Mouse (Mus musculus) midbrain, embryonic 16.5 days (tissue): ENCODE results near the gene Vwa7. TPM values are rescaled to one million over a fixed set of nuclear protein-coding genes. Genes with fewer than 3 reads are reported as not detected.

ENCODE experiments used
- ATAC-seq: fragments of 200-750 bp; cut with Nextera tagmentation; 2 replicates; pipeline ENCODE4 v1.8.0; 2017; ENCODE audit warnings: moderate TSS enrichment
- H3K27ac ChIP-seq: fragments of 300-500 bp; sonication (generic); 2 replicates; pipeline ENCODE4 v1.5.1; 2014; ENCODE audit warnings: mild to moderate bottlenecking, low read length, mixed read lengths
- H3K27me3 ChIP-seq: fragments of 300-500 bp; sonication (generic); 2 replicates; pipeline ENCODE4 v1.6.1; 2014; ENCODE audit warnings: low read depth, low read length, mixed read lengths; ENCODE audit not compliant: control insufficient read depth, insufficient read depth
- H3K36me3 ChIP-seq: fragments of 300-500 bp; sonication (generic); 2 replicates; pipeline ENCODE4 v1.6.1; 2014; ENCODE audit warnings: mild to moderate bottlenecking, low read length, moderate library complexity, mixed read lengths; ENCODE audit not compliant: control insufficient read depth, insufficient read depth
- H3K4me1 ChIP-seq: fragments of 300-500 bp; sonication (generic); 2 replicates; pipeline ENCODE4 v1.6.1; 2014; ENCODE audit warnings: mild to moderate bottlenecking, low read length, mixed read lengths; ENCODE audit not compliant: control insufficient read depth, insufficient read depth
- H3K4me2 ChIP-seq: fragments of 300-500 bp; sonication (generic); 2 replicates; pipeline ENCODE4 v1.6.1; 2014; ENCODE audit warnings: mild to moderate bottlenecking, low read length, mixed read lengths
- H3K4me3 ChIP-seq: fragments of 300-500 bp; sonication (generic); 2 replicates; pipeline ENCODE4 v1.5.1; 2014; ENCODE audit warnings: low read depth, mild to moderate bottlenecking, low read length, moderate library complexity, mixed read lengths
- H3K9ac ChIP-seq: fragments of 300-500 bp; sonication (generic); 2 replicates; pipeline ENCODE4 v1.6.1; 2014; ENCODE audit warnings: low read depth, low read length, mixed read lengths
- H3K9me3 ChIP-seq: fragments of 300-500 bp; sonication (generic); replicated peaks from 2 replicates; pipeline ENCODE4 v1.6.1; 2014; ENCODE audit warnings: mild to moderate bottlenecking, low read length, mixed read lengths; ENCODE audit not compliant: control insufficient read depth, poor library complexity, severe bottlenecking
- WGBS: fragments of 180-500 bp; shearing (Covaris S2); extraction: QIAGEN DNeasy Blood & Tissue Kit; methylation state at CpG from one replicate; pipeline ENCODE4 v1.1.7; 2014; 5-methylcytosine and 5-hydroxymethylcytosine counted together
- polyA plus RNA-seq: library from polyadenylated mRNA; unstranded; fragments of >200 nt; fragmentation: Nextera tagmentation; extraction: Ambion mirVana; gene quantifications from 2 replicates; pipeline ENCODE4 v1.2.1, GENCODE M21; 2015

Vwa7 gene
- polyA plus RNA-seq, 1 experiment from 2014 or later = 0.26 TPM

GRCm38 (mm10) chr17:35023221-35023620 is 6.8 kb downstream of the Vwa7 start:
- no peaks in the 10 kb centered on the region; the same call in 1 of the 2 replicates for H3K4me1 ChIP-seq
- no peak overlapping the region for H3K9ac ChIP-seq
- 82% methylated on average over 5 of the region's 5 CpGs for WGBS
- no peak overlapping the region for H3K4me2 ChIP-seq
- no peak overlapping the region for H3K27ac ChIP-seq
- H3K36me3 ChIP-seq = no peaks in the 10 kb centered on the region
- no peak for ATAC-seq
- H3K9me3 ChIP-seq = no peaks in the 10 kb centered on the region
- H3K27me3 ChIP-seq = no peaks in the 10 kb centered on the region
- H3K4me3 ChIP-seq = no peak overlapping the region

- Histone ChIP-seq H3K4me2 (no peak overlapping the region), H3K4me1 (no peaks in the 10 kb centered on the region; the same call in 1 of the 2 replicates), H3K27ac (no peak overlapping the region), H3K4me3 (no peak overlapping the region), H3K9ac (no peak overlapping the region), H3K36me3 (no peaks in the 10 kb centered on the region), H3K9me3 (no peaks in the 10 kb centered on the region), H3K27me3 (no peaks in the 10 kb centered on the region)
- 84% methylated on average over 4 of the region's 4 CpGs for WGBS
- ATAC-seq = no peak
Measured at GRCm38 (mm10) chr17:35023756-35024155, 7.4 kb downstream of the Vwa7 start.

- no peaks in the 10 kb centered on the region for H3K27me3 ChIP-seq
- H3K9me3 ChIP-seq = no peaks in the 10 kb centered on the region
- 84% methylated on average over 12 of the region's 13 CpGs for WGBS
- H3K4me2 ChIP-seq = no peak overlapping the region
- no peaks in the 10 kb centered on the region for H3K36me3 ChIP-seq
- H3K27ac ChIP-seq = no peak overlapping the region
- no peak for ATAC-seq
- H3K9ac ChIP-seq = no peak overlapping the region
- H3K4me1 ChIP-seq = no peaks in the 10 kb centered on the region; the same call in 1 of the 2 replicates
- H3K4me3 ChIP-seq = no peak overlapping the region
Measured at GRCm38 (mm10) chr17:35024261-35024660, 7.9 kb downstream of the Vwa7 start.

- H3K9ac ChIP-seq = no peak overlapping the region
- no peaks in the 10 kb centered on the region; the same call in 1 of the 2 replicates for H3K4me1 ChIP-seq
- 65% methylated on average over 8 of the region's 10 CpGs for WGBS
- H3K36me3 ChIP-seq = no peaks in the 10 kb centered on the region
- no peak overlapping the region for H3K27ac ChIP-seq
- no peak for ATAC-seq
- no peak overlapping the region for H3K4me2 ChIP-seq
- H3K4me3 ChIP-seq = no peak overlapping the region
- no peaks in the 10 kb centered on the region for H3K9me3 ChIP-seq
- H3K27me3 ChIP-seq = no peaks in the 10 kb centered on the region
Measured at GRCm38 (mm10) chr17:35024691-35025488, 8.5 kb downstream of the Vwa7 start.

GRCm38 (mm10) chr17:35026206-35026605 is 9.8 kb downstream of the Vwa7 start:
- Histone ChIP-seq H3K4me3 (no peak overlapping the region), H3K27ac (no peak overlapping the region), H3K36me3 (no peaks in the 10 kb centered on the region), H3K9ac (no peak overlapping the region), H3K4me1 (no peaks in the 10 kb centered on the region; the same call in 1 of the 2 replicates), H3K4me2 (no peak overlapping the region), H3K27me3 (no peaks in the 10 kb centered on the region), H3K9me3 (no peaks in the 10 kb centered on the region)
- 92% methylated on average over 5 of the region's 5 CpGs for WGBS
- ATAC-seq = no peak

- Histone ChIP-seq H3K4me3 (no peak within 1 kb of the TSS), H3K27me3 (no peaks in the 10 kb centered on the region), H3K36me3 (no peaks in the 10 kb centered on the region), H3K9me3 (no peaks in the 10 kb centered on the region), H3K9ac (peak within 1 kb of the TSS; percentile 10; the same call in 1 of the 2 replicates), H3K27ac (no peak within 1 kb of the TSS), H3K4me1 (no peaks in the 10 kb centered on the region; the same call in 1 of the 2 replicates), H3K4me2 (no peak within 1 kb of the TSS)
- peak; percentile 46 for ATAC-seq
- WGBS = 21% methylated on average over 13 of the region's 13 CpGs
Measured at GRCm38 (mm10) chr17:35027277-35028068, 11.1 kb downstream of the Vwa7 start, which contains the start of gene Sapcd1. Gene Sapcd1 (minus strand): TSS chr17:35028016.

GRCm38 (mm10) chr17:35028315-35028714 is 11.9 kb downstream of the Vwa7 start:
- ATAC-seq = no peak
- H3K9me3 ChIP-seq = no peaks in the 10 kb centered on the region
- 86% methylated on average over 2 of the region's 2 CpGs for WGBS
- no peak overlapping the region for H3K9ac ChIP-seq
- no peaks in the 10 kb centered on the region; the same call in 1 of the 2 replicates for H3K4me1 ChIP-seq
- no peak overlapping the region for H3K4me3 ChIP-seq
- H3K36me3 ChIP-seq = no peaks in the 10 kb centered on the region
- H3K27ac ChIP-seq = no peak overlapping the region
- no peaks in the 10 kb centered on the region for H3K27me3 ChIP-seq
- no peak overlapping the region for H3K4me2 ChIP-seq

- WGBS = 34% methylated on average over 19 of the region's 19 CpGs
- no peaks in the 10 kb centered on the region for H3K36me3 ChIP-seq
- H3K27ac ChIP-seq = no peak overlapping the region
- H3K9ac ChIP-seq = peak overlapping the region; percentile 43; the same call in 1 of the 2 replicates
- H3K4me1 ChIP-seq = no peaks in the 10 kb centered on the region; the same call in 1 of the 2 replicates
- no peak for ATAC-seq
- 0 out of 2 replicates have a peak overlapping the region, but pooled peaks have one; percentile 10 for H3K4me3 ChIP-seq
- peak overlapping the region; percentile 56 for H3K4me2 ChIP-seq
- H3K9me3 ChIP-seq = no peaks in the 10 kb centered on the region
- no peaks in the 10 kb centered on the region for H3K27me3 ChIP-seq
Measured at GRCm38 (mm10) chr17:35029691-35030532, 13.5 kb downstream of the Vwa7 start.
